Mouse (Mus musculus): ENCODE measurements at regions not wholly inside any gene's neighbourhood (a gene's known extent, or its start where the extent isn't known, plus 50 kb on each side); places are given as distances from the start of the nearest gene placed in this dataset.

- no peak for DNase-seq (ENCODE audit: low read depth, low spot score)
Measured at GRCm38 (mm10) chr7:138501347-138502014, 104.0 kb upstream of the Tcerg1l start.

GRCm38 (mm10) chr7:138497771-138498170 lies 100.2 kb upstream of the Tcerg1l start:
- no peak for DNase-seq (ENCODE audit: low read depth, low spot score)

GRCm38 (mm10) chr7:138497202-138497601 lies 99.7 kb upstream of the Tcerg1l start:
- DNase-seq (ENCODE audit: low read depth, low spot score), result peak; percentile 45

- DNase-seq (ENCODE audit: low read depth, low spot score), result no peak
Measured at GRCm38 (mm10) chr7:138493661-138494060, 96.1 kb upstream of the Tcerg1l start.

- DNase-seq (ENCODE audit: low read depth, low spot score), result no peak
Measured at GRCm38 (mm10) chr7:138492261-138492660, 94.7 kb upstream of the Tcerg1l start.

- DNase-seq (ENCODE audit: low read depth, low spot score), result no peak
Measured at GRCm38 (mm10) chr7:138489471-138489870, 91.9 kb upstream of the Tcerg1l start.

- peak; percentile 33 for DNase-seq (ENCODE audit: low read depth, low spot score)
Measured at GRCm38 (mm10) chr7:138488201-138488720, 90.7 kb upstream of the Tcerg1l start.

GRCm38 (mm10) chr7:138472891-138473455 lies 75.4 kb upstream of the Tcerg1l start:
- DNase-seq (ENCODE audit: low read depth, low spot score), result peak; percentile 23

- DNase-seq (ENCODE audit: low read depth, low spot score), result no peak
Measured at GRCm38 (mm10) chr7:138472371-138472770, 74.8 kb upstream of the Tcerg1l start.

GRCm38 (mm10) chr7:138469211-138469610 lies 71.7 kb upstream of the Tcerg1l start:
- no peak for DNase-seq (ENCODE audit: low read depth, low spot score)

- no peak for DNase-seq (ENCODE audit: low read depth, low spot score)
Measured at GRCm38 (mm10) chr7:138468436-138468835, 70.9 kb upstream of the Tcerg1l start.

- no peak for DNase-seq (ENCODE audit: low read depth, low spot score)
Measured at GRCm38 (mm10) chr7:138467981-138468380, 70.5 kb upstream of the Tcerg1l start.

GRCm38 (mm10) chr7:138467386-138467785 lies 69.9 kb upstream of the Tcerg1l start:
- DNase-seq (ENCODE audit: low read depth, low spot score), result no peak

GRCm38 (mm10) chr7:138457964-138458363 lies 60.4 kb upstream of the Tcerg1l start:
- DNase-seq (ENCODE audit: low read depth, low spot score), result no peak

- peak; percentile 77 for DNase-seq (ENCODE audit: low read depth, low spot score)
Measured at GRCm38 (mm10) chr7:138455371-138455770, 57.8 kb upstream of the Tcerg1l start.

- peak; percentile 48 for DNase-seq (ENCODE audit: low read depth, low spot score)
Measured at GRCm38 (mm10) chr7:138454498-138455225, 57.1 kb upstream of the Tcerg1l start.

- DNase-seq (ENCODE audit: low read depth, low spot score), result no peak
Measured at GRCm38 (mm10) chr7:138451321-138451720, 53.8 kb upstream of the Tcerg1l start.

- no peak for DNase-seq (ENCODE audit: low read depth, low spot score)
Measured at GRCm38 (mm10) chr7:138448519-138448918, 51.0 kb upstream of the Tcerg1l start.

Measured in ES-CJ7 (cell line).